Mouse (Mus musculus) limb, embryonic 12.5 days (tissue): ENCODE measurements around the gene Gm49380. TPM values are rescaled to one million over a fixed set of nuclear protein-coding genes. Genes with fewer than 3 reads are reported as not detected.

Source experiments
- ATAC-seq: fragments of 200-750 bp; cut with Nextera tagmentation; 2 replicates; pipeline ENCODE4 v1.8.0; 2017; ENCODE audit warnings: low read depth, moderate TSS enrichment; ENCODE audit not compliant: insufficient number of reproducible peaks, insufficient read depth, low FRiP score, low TSS enrichment
- H3K27ac ChIP-seq: fragments of 300-500 bp; sonication (generic); 2 replicates; pipeline ENCODE4 v1.5.1; 2016; ENCODE audit warnings: mild to moderate bottlenecking, moderate library complexity
- H3K27me3 ChIP-seq: fragments of 300-500 bp; sonication (generic); 2 replicates; pipeline ENCODE4 v1.6.1; 2016; ENCODE audit warnings: mild to moderate bottlenecking, moderate library complexity
- H3K36me3 ChIP-seq: fragments of 300-500 bp; sonication (generic); 2 replicates; pipeline ENCODE4 v1.6.1; 2016; ENCODE audit warnings: mild to moderate bottlenecking, moderate library complexity
- H3K4me1 ChIP-seq: fragments of 300-500 bp; sonication (generic); replicated peaks from 2 replicates; pipeline ENCODE4 v1.6.1; 2016
- H3K4me2 ChIP-seq: fragments of 300-500 bp; sonication (generic); 2 replicates; pipeline ENCODE4 v1.6.1; 2016; ENCODE audit warnings: mild to moderate bottlenecking, moderate library complexity
- H3K4me3 ChIP-seq: fragments of 300-500 bp; sonication (generic); replicated peaks from 2 replicates; pipeline ENCODE4 v1.5.1; 2016; ENCODE audit warnings: mild to moderate bottlenecking
- H3K9ac ChIP-seq: fragments of 300-500 bp; sonication (generic); replicated peaks from 2 replicates; pipeline ENCODE4 v1.6.1; 2016; ENCODE audit warnings: mild to moderate bottlenecking, moderate library complexity
- H3K9me3 ChIP-seq: fragments of 300-500 bp; sonication (generic); 2 replicates; pipeline ENCODE4 v1.6.1; 2016; ENCODE audit warnings: mild to moderate bottlenecking, moderate library complexity
- WGBS: fragments of 180-500 bp; shearing (Covaris S2); methylation state at CpG from one replicate; pipeline ENCODE4 v1.1.7; 2016; 5-methylcytosine and 5-hydroxymethylcytosine counted together
- polyA plus RNA-seq: library from polyadenylated mRNA; unstranded; fragments of >200 nt; fragmentation: Nextera tagmentation; extraction: Ambion mirVana; gene quantifications from 2 replicates; pipeline ENCODE4 v1.2.1, GENCODE M21; 2016

The Gm49380 gene
- polyA plus RNA-seq, 1 experiment from 2014 or later = 0.08 TPM

GRCm38 (mm10) chr9:44029580-44030236 is 83.6 kb downstream of the Gm49380 start:
- H3K9ac ChIP-seq = no peak overlapping the region
- no peaks in the 10 kb centered on the region for H3K9me3 ChIP-seq
- no peak overlapping the region for H3K27ac ChIP-seq
- H3K4me1 ChIP-seq = no peaks in the 10 kb centered on the region
- H3K4me3 ChIP-seq = no peak overlapping the region
- no peak overlapping the region for H3K4me2 ChIP-seq
- no peak for ATAC-seq
- WGBS = 56% methylated on average over 5 of the region's 5 CpGs
- no peaks in the 10 kb centered on the region for H3K27me3 ChIP-seq
- H3K36me3 ChIP-seq = no peaks in the 10 kb centered on the region

GRCm38 (mm10) chr9:44024096-44024495 is 89.2 kb downstream of the Gm49380 start:
- no peaks in the 10 kb centered on the region for H3K36me3 ChIP-seq
- no peaks in the 10 kb centered on the region for H3K9me3 ChIP-seq
- H3K4me2 ChIP-seq = no peak overlapping the region
- no peak overlapping the region for H3K27ac ChIP-seq
- no peaks in the 10 kb centered on the region for H3K27me3 ChIP-seq
- H3K4me3 ChIP-seq = no peak overlapping the region
- 75% methylated on average over 3 of the region's 3 CpGs for WGBS
- H3K4me1 ChIP-seq = no peaks in the 10 kb centered on the region; the same call in 1 of the 2 replicates
- ATAC-seq = no peak
- H3K9ac ChIP-seq = no peak overlapping the region

- Histone ChIP-seq H3K4me2 (no peak overlapping the region), H3K4me1 (no peaks in the 10 kb centered on the region; the same call in 1 of the 2 replicates), H3K9me3 (no peaks in the 10 kb centered on the region), H3K9ac (no peak overlapping the region), H3K36me3 (no peaks in the 10 kb centered on the region), H3K27me3 (no peaks in the 10 kb centered on the region), H3K27ac (no peak overlapping the region), H3K4me3 (no peak overlapping the region)
- no peak for ATAC-seq
- WGBS = 55% methylated on average over 8 of the region's 8 CpGs
Observed at GRCm38 (mm10) chr9:44022100-44022847, 91.0 kb downstream of the Gm49380 start.

- H3K27me3 ChIP-seq = no peaks in the 10 kb centered on the region
- ATAC-seq = no peak
- H3K9ac ChIP-seq = no peak overlapping the region
- no peak overlapping the region for H3K4me3 ChIP-seq
- no peaks in the 10 kb centered on the region for H3K36me3 ChIP-seq
- no peaks in the 10 kb centered on the region for H3K9me3 ChIP-seq
- no peaks in the 10 kb centered on the region; the same call in 1 of the 2 replicates for H3K4me1 ChIP-seq
- 74% methylated on average over 7 of the region's 7 CpGs for WGBS
- no peak overlapping the region for H3K27ac ChIP-seq
- H3K4me2 ChIP-seq = no peak overlapping the region
Observed at GRCm38 (mm10) chr9:44020001-44020400, 93.3 kb downstream of the Gm49380 start.

- WGBS = 75% methylated on average over 5 of the region's 5 CpGs
- H3K9me3 ChIP-seq = no peaks in the 10 kb centered on the region
- no peaks in the 10 kb centered on the region for H3K36me3 ChIP-seq
- no peaks in the 10 kb centered on the region; the same call in 1 of the 2 replicates for H3K4me1 ChIP-seq
- H3K27me3 ChIP-seq = no peaks in the 10 kb centered on the region
- no peak overlapping the region for H3K4me3 ChIP-seq
- no peak overlapping the region for H3K9ac ChIP-seq
- ATAC-seq = no peak
- H3K4me2 ChIP-seq = no peak overlapping the region
- H3K27ac ChIP-seq = no peak overlapping the region
Observed at GRCm38 (mm10) chr9:44017846-44018245, 95.5 kb downstream of the Gm49380 start.

Other genes starting within 250 kb of the Gm49380 start
- gene Thy1, start 70.1 kb downstream of the Gm49380 start, polyA plus RNA-seq = 0.47 TPM in 1 of 2 replicates, not detected in the other
- gene Usp2, start 46.5 kb downstream of the Gm49380 start, polyA plus RNA-seq = 8.5 and 11.0 TPM in 2 replicates
- 0.29 and 0.40 TPM in 2 replicates for gene Mfrp, start 11.8 kb downstream of the Gm49380 start, polyA plus RNA-seq
- 0.84 TPM in 1 of 2 replicates, not detected in the other for gene C1qtnf5, start 6.3 kb downstream of the Gm49380 start, polyA plus RNA-seq
- gene Rnf26, start within 50 bp of the Gm49380 start, polyA plus RNA-seq = 89.6 and 91.4 TPM in 2 replicates
- gene Mcam, start 21.0 kb upstream of the Gm49380 start, polyA plus RNA-seq = 18.0 and 18.1 TPM in 2 replicates
- 18.4 and 18.7 TPM in 2 replicates for gene Cbl, start 120.5 kb upstream of the Gm49380 start, polyA plus RNA-seq
- gene Ccdc153, start 127.2 kb upstream of the Gm49380 start, polyA plus RNA-seq = not detected in 2 replicates
- not detected in 2 replicates for gene Pdzd3, start 138.0 kb upstream of the Gm49380 start, polyA plus RNA-seq
- gene Nlrx1, start 155.1 kb upstream of the Gm49380 start, polyA plus RNA-seq = 5.3 and 6.7 TPM in 2 replicates
- gene Abcg4, start 175.1 kb upstream of the Gm49380 start, polyA plus RNA-seq = 7.0 and 7.7 TPM in 2 replicates
- gene Hinfp, start 192.2 kb upstream of the Gm49380 start, polyA plus RNA-seq = 29.1 and 33.2 TPM in 2 replicates
- gene C2cd2l, start 206.8 kb upstream of the Gm49380 start, polyA plus RNA-seq = 7.9 and 8.1 TPM in 2 replicates
- gene Dpagt1, start 212.5 kb upstream of the Gm49380 start, polyA plus RNA-seq = 38.1 and 38.6 TPM in 2 replicates
- gene H2afx, start 221.2 kb upstream of the Gm49380 start, polyA plus RNA-seq = 429 and 481 TPM in 2 replicates
- gene Hmbs, start 230.7 kb upstream of the Gm49380 start, polyA plus RNA-seq = 123 and 125 TPM in 2 replicates
- 28.9 and 30.7 TPM in 2 replicates for gene Vps11, start 248.2 kb upstream of the Gm49380 start, polyA plus RNA-seq